Comparison of ENCODE assay signal across 30 mouse cellular contexts in genomic region chr1:131844883-131845282, GRCm38 (mm10). TPM values are rescaled to one million over a fixed set of nuclear protein-coding genes. Genes with fewer than 3 reads are reported as not detected.
DNase-seq lines count a peak whose midpoint lies in the region; ATAC-seq and TF ChIP-seq lines count a peak whose summit lies in the region.
"Had no signal": no experiment of that assay in that cellular context is flagged by ENCODE, and none has a peak within 500 bp of the region (broad histone marks: within the 10 kb centered on the region; RNA-seq: fewer than 3 reads in every experiment).

No protein-coding gene starts in this region.

- peak; percentile 54 for DNase-seq in cerebellum, adult 9-11 months
- DNase-seq in cerebellum, adult 11-12 months: no peak
- DNase-seq in layer of hippocampus, adult 2 months (ENCODE audit: low spot score in 2 of 2): no peak
- DNase-seq in layer of hippocampus, postnatal 25 days (ENCODE audit: extremely low spot score in 1 of 2, low spot score in 1 of 2): no peak
- peak; percentile 12 for DNase-seq in liver
- DNase-seq in liver, postnatal 0 days: peak; percentile 48
- DNase-seq in kidney, adult 11 months: no peak
- no peak for DNase-seq in embryo, embryonic 10 days (ENCODE audit: low spot score)
- DNase-seq: forebrain, postnatal 0 days; gastrocnemius, postnatal 10 days; heart, postnatal 36 days; kidney, adult 8-10 months; layer of hippocampus, adult 9-11 months; liver, embryonic 13.5 days; lung, embryonic 14.5 days; right cerebral cortex, postnatal 25 days; thymus, adult 18-20 months; thymus, postnatal 25 days had no signal

- 80% methylated on average over 8 of the region's 8 CpGs for WGBS in liver, postnatal 0 days (ENCODE audit: insufficient replicate concordance)

- H3K27me3 ChIP-seq in liver, postnatal 0 days (ENCODE audit: insufficient read depth, low read length): no peaks in the 10 kb centered on the region
- H3K27me3 ChIP-seq: embryonic facial prominence, embryonic 15.5 days; forebrain, embryonic 12.5 days; hindbrain, embryonic 12.5 days; intestine, embryonic 15.5 days; liver, embryonic 13.5 days; megakaryocyte, embryonic 14.5 days; midbrain, embryonic 12.5 days had no signal

- TF ChIP-seq CTCF in layer of hippocampus, adult 2 months (conservative IDR thresholded peaks at IDR 0.05): no peak
- TF ChIP-seq CTCF in liver, postnatal 0 days (IDR thresholded peaks at IDR 0.05; ENCODE audit: low read depth): no peak

- no peaks in the 10 kb centered on the region for H3K36me3 ChIP-seq in liver, postnatal 0 days (replicated peaks; ENCODE audit: insufficient read depth, low read length)

- no peak overlapping the region for H3K4me3 ChIP-seq in layer of hippocampus, adult 2 months
- H3K4me3 ChIP-seq in liver, postnatal 0 days (ENCODE audit: low read depth, low read length): no peak overlapping the region
- H3K4me3 ChIP-seq: embryonic facial prominence, embryonic 10.5 days; embryonic facial prominence, embryonic 15.5 days; forebrain, embryonic 12.5 days; hindbrain, embryonic 12.5 days; intestine, embryonic 15.5 days; liver, embryonic 13.5 days; megakaryocyte, embryonic 14.5 days; midbrain, embryonic 12.5 days had no signal

- ATAC-seq in liver, postnatal 0 days: peak; percentile 75
- ATAC-seq: CD4-positive, CD25-positive, alpha-beta regulatory T cell, adult 4 months; forebrain, postnatal 0 days; hindbrain, postnatal 0 days; intestine, embryonic 15.5 days had no signal

- H3K9ac ChIP-seq in liver, postnatal 0 days (replicated peaks): no peak overlapping the region
- H3K9ac ChIP-seq: embryonic facial prominence, embryonic 15.5 days; forebrain, embryonic 12.5 days; forebrain, postnatal 0 days; hindbrain, embryonic 12.5 days; intestine, embryonic 15.5 days; liver, embryonic 13.5 days; lung, embryonic 14.5 days; midbrain, embryonic 12.5 days had no signal

- H3K27ac ChIP-seq in layer of hippocampus, adult 2 months: peak overlapping the region; percentile 28; the same call in 1 of the 2 replicates
- no peak overlapping the region for H3K27ac ChIP-seq in liver, postnatal 0 days (ENCODE audit: low read depth)
- H3K27ac ChIP-seq: embryonic facial prominence, embryonic 10.5 days; embryonic facial prominence, embryonic 15.5 days; forebrain, embryonic 12.5 days; hindbrain, embryonic 12.5 days; hindbrain, postnatal 0 days; intestine, embryonic 15.5 days; kidney, postnatal 0 days; liver, embryonic 13.5 days; midbrain, embryonic 12.5 days had no signal

- no peaks in the 10 kb centered on the region for H3K9me3 ChIP-seq in liver, postnatal 0 days (ENCODE audit: low read length)
- H3K9me3 ChIP-seq: embryonic facial prominence, embryonic 10.5 days; embryonic facial prominence, embryonic 15.5 days; forebrain, embryonic 12.5 days; hindbrain, embryonic 12.5 days; intestine, embryonic 15.5 days; liver, embryonic 13.5 days; megakaryocyte, embryonic 14.5 days; midbrain, embryonic 12.5 days had no signal

- no peak overlapping the region for H3K4me2 ChIP-seq in liver, postnatal 0 days (ENCODE audit: low read depth, low read length)
- H3K4me2 ChIP-seq: embryonic facial prominence, embryonic 15.5 days; forebrain, embryonic 12.5 days; heart, embryonic 11.5 days; hindbrain, embryonic 12.5 days; intestine, embryonic 15.5 days; liver, embryonic 13.5 days; lung, embryonic 14.5 days; midbrain, embryonic 12.5 days had no signal

- H3K4me1 ChIP-seq in liver, postnatal 0 days (ENCODE audit: insufficient read depth): no peaks in the 10 kb centered on the region
- H3K4me1 ChIP-seq: embryonic facial prominence, embryonic 10.5 days; embryonic facial prominence, embryonic 15.5 days; forebrain, embryonic 12.5 days; hindbrain, embryonic 12.5 days; intestine, embryonic 15.5 days; megakaryocyte, embryonic 14.5 days; midbrain, embryonic 12.5 days had no signal

- no peak for TF ChIP-seq EP300 in liver, postnatal 0 days (IDR thresholded peaks at IDR 0.05; ENCODE audit: low read depth)

RNA-seq across cellular contexts. Expression of gene Slc41a1, which starts 17.6 kb away (rescaled TPM):
- 10 to 100 TPM; 62.6 to 62.9 TPM for total RNA-seq in layer of hippocampus, adult 2 months (2021)
- 10 to 100 TPM; 61.5 to 66.5 TPM for total RNA-seq in layer of hippocampus, postnatal 25 days (2021)
- polyA plus RNA-seq in liver, postnatal 0 days (2015; fragmentation: Nextera tagmentation; extraction: Ambion mirVana): 0.81 and 0.91 TPM in 2 replicates

RNA-seq across cellular contexts. Expression of gene Rab29, which starts 22.1 kb away (rescaled TPM):
- total RNA-seq in layer of hippocampus, adult 2 months (2021): 1 to 10 TPM; 7.2 to 9.1 TPM
- total RNA-seq in layer of hippocampus, postnatal 25 days (2021): 1 to 10 TPM; 7.3 to 8.0 TPM
- polyA plus RNA-seq in liver, postnatal 0 days (2015; fragmentation: Nextera tagmentation; extraction: Ambion mirVana): 9.0 and 10.3 TPM in 2 replicates

RNA-seq across cellular contexts. Expression of gene Pm20d1, which starts 47.7 kb away (rescaled TPM):
- total RNA-seq in layer of hippocampus, adult 2 months (2021): 1 to 10 TPM; 2.0 to 2.9 TPM
- 1 to 10 TPM; 2.0 to 3.2 TPM for total RNA-seq in layer of hippocampus, postnatal 25 days (2021)
- 10.5 and 10.7 TPM in 2 replicates for polyA plus RNA-seq in liver, postnatal 0 days (2015; fragmentation: Nextera tagmentation; extraction: Ambion mirVana)
- total RNA-seq: common myeloid progenitor, adult 5-6 weeks had no signal

Comparison
In these comparisons a context has a peak if more than half of its experiments do, and no peak if none do; other contexts are left out.
1. DNase-seq: peak in cerebellum, adult 9-11 months (single experiment), liver (single experiment) and liver, postnatal 0 days (single experiment); none in cerebellum, adult 11-12 months (single experiment), layer of hippocampus, adult 2 months (0 of 2), layer of hippocampus, postnatal 25 days (0 of 2), kidney, adult 11 months (single experiment) and embryo, embryonic 10 days (single experiment).